Mouse (Mus musculus): Measurements from ENCODE around the gene Lrfn3. TPM values are rescaled to one million over a fixed set of nuclear protein-coding genes. Genes with fewer than 3 reads are reported as not detected.

Lrfn3 gene
- not detected for polyA plus RNA-seq (2017; shearing (Covaris generic))

DNA sequence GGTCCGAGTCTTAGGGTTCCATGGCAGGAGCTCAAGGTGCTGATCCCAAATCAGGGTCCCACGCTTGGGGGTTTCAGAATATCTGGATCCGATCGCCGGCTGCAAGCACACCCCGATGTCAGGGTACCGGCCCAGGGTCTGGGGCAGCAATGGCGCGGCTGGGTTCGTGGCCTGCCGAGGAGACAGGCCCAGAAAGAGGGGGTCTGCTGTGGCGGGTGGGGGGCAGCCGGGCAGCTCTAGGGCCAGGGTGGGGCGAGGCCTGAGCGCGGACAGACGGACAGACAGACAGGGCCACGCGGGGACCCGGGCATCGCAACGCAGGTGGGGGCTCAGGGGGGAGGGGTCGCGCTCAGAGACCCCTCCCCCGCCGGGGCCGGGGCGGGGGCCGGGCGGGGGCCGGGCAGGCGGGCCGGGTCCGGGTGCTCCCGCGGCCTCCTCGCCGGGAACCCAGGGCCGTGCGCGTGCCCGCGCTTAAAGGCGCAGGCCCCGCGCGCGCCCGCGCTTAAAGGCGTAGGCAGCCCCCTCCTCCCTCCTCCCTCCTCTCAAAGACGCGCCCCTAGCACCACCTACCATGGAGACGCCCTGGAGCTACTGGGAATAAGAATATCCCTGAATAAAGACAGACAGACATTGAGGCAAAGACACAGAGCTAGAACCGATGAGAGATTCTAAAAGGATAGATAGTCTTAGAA lies at the start of gene Lrfn3:
Gene Lrfn3 (minus strand): TSS at position 121 of the 692 bp plus-strand sequence.

DNA sequence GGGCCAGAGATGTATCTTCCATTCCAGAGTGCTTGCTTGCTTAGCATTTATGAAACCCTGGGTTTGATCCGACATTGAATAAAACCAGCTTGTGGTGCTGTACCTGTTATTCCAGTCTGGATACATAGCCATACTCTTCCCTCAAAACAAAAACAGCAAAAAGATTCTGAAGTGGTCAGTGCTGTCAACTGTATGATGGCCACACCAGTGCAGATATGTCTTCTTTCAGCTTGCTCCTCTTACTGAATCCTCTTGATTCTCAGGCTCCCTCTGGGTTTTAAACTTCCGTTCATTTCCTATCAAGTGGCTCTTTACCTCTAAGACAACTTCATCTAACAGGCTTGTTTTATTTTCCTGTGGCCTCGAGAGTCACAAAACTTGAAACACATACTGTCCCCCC lies 38.8 kb downstream of the Lrfn3 start, which contains the start of gene Sdhaf1:
Gene Sdhaf1 (minus strand): TSS at position 101 of the 400 bp plus-strand sequence.

DNA sequence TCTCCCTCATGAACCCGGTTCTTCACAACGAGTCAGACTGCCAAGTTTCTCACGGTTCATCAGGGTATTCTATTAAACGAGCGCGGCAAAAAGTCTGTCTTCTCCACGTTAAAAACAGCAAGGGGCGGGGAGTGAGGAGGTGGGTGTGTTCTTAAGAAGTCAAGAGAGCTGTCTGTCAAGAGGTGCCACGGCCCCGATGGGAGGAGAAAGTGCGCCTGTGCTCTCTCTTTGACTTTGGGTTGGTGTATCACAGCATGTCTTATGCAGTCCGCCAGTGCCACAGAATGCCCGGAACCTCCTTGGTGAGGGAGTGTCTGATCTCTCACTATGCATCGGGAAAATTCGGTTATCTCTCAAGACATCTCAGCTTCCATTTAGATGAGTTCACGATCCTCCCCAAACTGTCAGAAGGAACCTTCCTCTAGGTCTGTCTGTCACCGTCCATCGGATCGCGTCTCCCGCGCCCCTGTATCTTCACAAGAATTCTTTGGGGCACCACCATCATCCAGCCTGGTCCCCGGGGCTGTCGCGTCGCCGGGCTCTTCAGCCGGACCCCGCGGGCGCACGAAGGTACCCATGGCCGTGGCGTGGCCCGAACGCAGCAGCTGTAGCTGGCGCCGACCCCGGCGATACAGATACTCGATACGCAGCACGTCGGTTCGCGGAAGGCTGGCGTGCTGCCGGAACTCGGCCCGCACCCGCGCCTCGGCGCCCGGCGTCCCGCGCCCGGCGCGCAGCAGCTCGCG lies 40.9 kb downstream of the Lrfn3 start, which contains the start of gene E130208F15Rik:
Gene E130208F15Rik (plus strand): TSS at position 202 of the 746 bp plus-strand sequence.

DNA sequence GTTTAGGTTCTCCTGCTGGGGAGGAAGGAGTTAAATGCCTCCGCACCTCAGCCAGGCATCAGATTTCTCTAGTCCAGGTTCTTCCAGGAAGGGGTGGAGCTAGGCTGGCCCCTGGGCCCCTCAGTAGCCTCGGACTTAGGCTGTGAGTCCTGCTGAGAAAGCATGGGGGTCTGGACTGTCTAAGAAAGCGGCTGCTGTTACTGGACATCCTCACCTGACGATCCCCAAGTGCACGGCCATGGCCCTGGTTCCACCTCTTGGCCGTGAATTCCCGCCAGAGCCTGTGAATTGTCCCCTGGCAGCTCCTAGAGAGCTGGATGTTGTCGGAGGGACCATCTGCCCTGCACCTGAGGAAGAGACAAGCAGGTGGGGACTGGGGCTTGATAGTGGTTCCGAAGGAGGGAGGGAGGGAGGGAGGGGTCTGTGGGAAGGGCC lies 47.8 kb downstream of the Lrfn3 start, which contains the start of gene Syne4:
Gene Syne4 (plus strand): TSS at position 87 of the 435 bp plus-strand sequence.

DNA sequence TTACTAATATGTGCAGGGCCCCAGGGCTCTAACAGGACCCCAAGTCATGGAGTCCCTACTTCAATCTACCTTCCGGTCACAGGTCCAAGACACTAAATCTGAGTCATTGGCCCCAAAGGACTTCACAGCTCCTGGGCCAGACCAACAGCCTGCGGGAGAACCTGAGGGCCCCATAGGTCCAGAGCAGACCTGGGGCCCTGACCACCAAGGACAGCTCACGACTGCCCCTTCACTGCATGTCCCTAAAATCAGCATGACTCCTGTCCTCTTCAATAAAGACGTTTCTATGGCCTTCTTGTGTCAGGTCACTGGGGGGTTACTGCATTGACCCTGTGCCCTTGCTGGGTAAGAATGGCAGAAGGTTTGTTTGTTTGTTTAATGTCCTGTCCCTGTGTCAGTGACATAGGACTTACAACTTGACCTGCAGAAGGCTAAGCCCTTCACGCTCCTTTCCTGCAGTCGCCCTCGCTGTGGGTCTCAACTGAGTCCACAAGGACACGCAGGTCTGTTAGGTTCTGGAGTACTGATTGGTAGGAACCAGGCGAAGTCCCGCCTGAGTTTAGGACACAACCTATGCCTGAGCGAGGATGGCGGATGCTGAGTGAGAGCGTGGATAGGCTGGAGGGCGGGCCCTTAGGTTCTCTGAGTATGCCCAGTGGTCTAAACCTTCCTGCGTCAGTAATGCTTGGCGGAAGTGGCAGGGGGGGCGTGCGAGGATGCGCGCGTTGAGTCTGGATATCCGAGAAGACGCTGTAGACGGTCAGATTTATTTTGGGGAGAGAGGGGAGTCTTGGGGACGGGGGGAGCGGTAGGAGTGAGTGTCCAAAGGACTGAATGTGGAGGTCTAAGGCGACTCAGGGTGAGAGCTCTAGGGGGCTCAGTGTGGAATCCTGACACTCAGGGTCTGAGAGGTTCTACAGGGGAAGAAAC lies 54.2 kb downstream of the Lrfn3 start, which contains the start of gene Alkbh6:
Gene Alkbh6 (plus strand): TSS at position 642 of the 930 bp plus-strand sequence.

Other genes starting within 250 kb of the Lrfn3 start
- gene Zfp382, start 240.8 kb downstream of the Lrfn3 start, polyA plus RNA-seq (2017; shearing (Covaris generic)): 1 to 10 TPM; 5.0 to 7.0 TPM
- 10 to 100 TPM; 21.8 to 37.9 TPM for gene Zfp146, start 193.0 kb downstream of the Lrfn3 start, polyA plus RNA-seq (2017; shearing (Covaris generic))
- gene Cox7a1, start 178.6 kb downstream of the Lrfn3 start, polyA plus RNA-seq (2017; shearing (Covaris generic)): under 1 TPM; 0.64 to 0.74 TPM
- gene Capns1, start 164.0 kb downstream of the Lrfn3 start, polyA plus RNA-seq (2017; shearing (Covaris generic)): 10 to 100 TPM; 96.1 to 96.6 TPM
- gene Polr2i, start 130.8 kb downstream of the Lrfn3 start, polyA plus RNA-seq (2017; shearing (Covaris generic)): 10 to 100 TPM; 47.8 to 64.2 TPM
- 100 to 1,000 TPM; 109 to 132 TPM for gene Tbcb, start 130.5 kb downstream of the Lrfn3 start, polyA plus RNA-seq (2017; shearing (Covaris generic))
- not detected for gene Ovol3, start 127.0 kb downstream of the Lrfn3 start, polyA plus RNA-seq (2017; shearing (Covaris generic))
- under 1 TPM; 0.12 to 0.41 TPM for gene Thap8, start 82.7 kb downstream of the Lrfn3 start, polyA plus RNA-seq (2017; shearing (Covaris generic))
- gene Wdr62, start 82.4 kb downstream of the Lrfn3 start, polyA plus RNA-seq (2017; shearing (Covaris generic)): 1 to 10 TPM; 4.8 to 6.9 TPM
- gene Clip3, start 71.0 kb downstream of the Lrfn3 start, polyA plus RNA-seq (2017; shearing (Covaris generic)): 1 to 10 TPM; 1.6 to 3.1 TPM
- gene Alkbh6, start 54.1 kb downstream of the Lrfn3 start, polyA plus RNA-seq (2017; shearing (Covaris generic)): 100 to 1,000 TPM in 1 of 2 experiments, 10 to 100 TPM in 1; 92.7 to 159 TPM
- 10 to 100 TPM in 1 of 2 experiments, 1 to 10 TPM in 1; 3.8 to 22.5 TPM for gene Syne4, start 48.0 kb downstream of the Lrfn3 start, polyA plus RNA-seq (2017; shearing (Covaris generic))
- gene E130208F15Rik, start 41.0 kb downstream of the Lrfn3 start, polyA plus RNA-seq (2017; shearing (Covaris generic)): not detected
- 10 to 100 TPM; 32.0 to 75.5 TPM for gene Sdhaf1, start 38.9 kb downstream of the Lrfn3 start, polyA plus RNA-seq (2017; shearing (Covaris generic))
- gene Tyrobp, start 51.0 kb upstream of the Lrfn3 start, polyA plus RNA-seq (2017; shearing (Covaris generic)): 10 to 100 TPM in 1 of 2 experiments, 1 to 10 TPM in 1; 7.1 to 32.2 TPM
- gene Hcst, start 57.1 kb upstream of the Lrfn3 start, polyA plus RNA-seq (2017; shearing (Covaris generic)): 100 to 1,000 TPM; 470 to 543 TPM
- gene Nfkbid, start 59.0 kb upstream of the Lrfn3 start, polyA plus RNA-seq (2017; shearing (Covaris generic)): 10 to 100 TPM; 78.6 to 95.9 TPM
- gene Aplp1, start 82.8 kb upstream of the Lrfn3 start, polyA plus RNA-seq (2017; shearing (Covaris generic)): 10 to 100 TPM; 10.8 to 23.2 TPM
- not detected for gene Kirrel2, start 94.9 kb upstream of the Lrfn3 start, polyA plus RNA-seq (2017; shearing (Covaris generic))
- gene Nphs1, start 95.5 kb upstream of the Lrfn3 start, polyA plus RNA-seq (2017; shearing (Covaris generic)): not detected
- gene Prodh2, start 130.8 kb upstream of the Lrfn3 start, polyA plus RNA-seq (2017; shearing (Covaris generic)): not detected
- gene Arhgap33, start 172.3 kb upstream of the Lrfn3 start, polyA plus RNA-seq (2017; shearing (Covaris generic)): 1 to 10 TPM; 1.5 to 2.5 TPM
- 1 to 10 TPM; 1.9 to 4.1 TPM for gene Hspb6, start 189.4 kb upstream of the Lrfn3 start, polyA plus RNA-seq (2017; shearing (Covaris generic))
- 1 to 10 TPM; 5.7 to 6.2 TPM for gene Proser3, start 189.5 kb upstream of the Lrfn3 start, polyA plus RNA-seq (2017; shearing (Covaris generic))
- gene Lin37, start 197.1 kb upstream of the Lrfn3 start, polyA plus RNA-seq (2017; shearing (Covaris generic)): 100 to 1,000 TPM in 1 of 2 experiments, 10 to 100 TPM in 1; 92.9 to 107 TPM
- 10 to 100 TPM; 28.3 to 67.8 TPM for gene U2af1l4, start 200.5 kb upstream of the Lrfn3 start, polyA plus RNA-seq (2017; shearing (Covaris generic))
- 10 to 100 TPM; 53.5 to 82.4 TPM for gene Gm49396, start 200.6 kb upstream of the Lrfn3 start, polyA plus RNA-seq (2017; shearing (Covaris generic))
- gene Psenen, start 200.9 kb upstream of the Lrfn3 start, polyA plus RNA-seq (2017; shearing (Covaris generic)): 100 to 1,000 TPM; 231 to 234 TPM
- 100 to 1,000 TPM in 1 of 2 experiments, 10 to 100 TPM in 1; 66.2 to 268 TPM for gene Igflr1, start 202.7 kb upstream of the Lrfn3 start, polyA plus RNA-seq (2017; shearing (Covaris generic))
- gene Kmt2b, start 226.0 kb upstream of the Lrfn3 start, polyA plus RNA-seq (2017; shearing (Covaris generic)): 10 to 100 TPM; 14.9 to 15.1 TPM
- 10 to 100 TPM; 12.9 to 34.9 TPM for gene Zbtb32, start 236.1 kb upstream of the Lrfn3 start, polyA plus RNA-seq (2017; shearing (Covaris generic))